Mouse (Mus musculus) stomach, postnatal 0 days (tissue): ENCODE data around the gene Pak6.

Experiments
- CTCF ChIP-seq: IDR thresholded peaks from 2 replicates; pipeline ENCODE4 v1.5.1; 2016; ENCODE audit warnings: antibody characterized with exemption, low read depth, mild to moderate bottlenecking, moderate library complexity
- EP300 ChIP-seq: optimal IDR thresholded peaks from 2 replicates; pipeline ENCODE3; 2016; ENCODE audit warnings: antibody characterized with exemption

DNA sequence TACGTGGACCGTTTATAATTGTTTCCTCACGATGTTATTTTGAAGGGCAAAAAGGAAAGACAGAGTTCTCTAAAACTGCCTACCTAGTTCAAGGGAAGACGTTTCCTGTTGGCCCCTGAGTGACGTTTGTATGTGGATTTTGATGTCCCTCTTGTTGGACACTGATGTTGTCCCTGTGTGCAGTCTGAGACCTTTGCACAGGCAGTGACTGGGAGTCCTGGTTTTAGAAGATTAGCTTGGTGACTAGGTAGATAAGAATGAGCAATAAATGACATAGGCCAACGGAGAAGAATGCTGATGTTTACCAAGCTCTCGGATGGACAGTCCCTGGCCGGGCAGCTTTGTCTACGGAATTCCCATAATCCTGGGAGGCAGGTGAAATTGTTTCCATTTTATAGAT, 1.2 kb upstream of the Pak6 start:
- TF ChIP-seq CTCF (no peak), EP300 (no peak)
